Mouse (Mus musculus): ENCODE results near the gene Eea1.

- TF ChIP-seq CTCF (conservative IDR thresholded peaks at IDR 0.05; ENCODE audit: insufficient read depth, insufficient read length, low read depth, low read length) (no peak), POLR2A (IDR thresholded peaks at IDR 0.05; ENCODE audit: low read depth, low read length) (no peak)
These were observed 108.1 kb downstream of the Eea1 start for GRCm38 (mm10) chr10:96048550-96048949.

All from kidney, adult 2 months (tissue).